Mouse (Mus musculus): Measurements from ENCODE around the gene Praf2.

Praf2 gene

DNA sequence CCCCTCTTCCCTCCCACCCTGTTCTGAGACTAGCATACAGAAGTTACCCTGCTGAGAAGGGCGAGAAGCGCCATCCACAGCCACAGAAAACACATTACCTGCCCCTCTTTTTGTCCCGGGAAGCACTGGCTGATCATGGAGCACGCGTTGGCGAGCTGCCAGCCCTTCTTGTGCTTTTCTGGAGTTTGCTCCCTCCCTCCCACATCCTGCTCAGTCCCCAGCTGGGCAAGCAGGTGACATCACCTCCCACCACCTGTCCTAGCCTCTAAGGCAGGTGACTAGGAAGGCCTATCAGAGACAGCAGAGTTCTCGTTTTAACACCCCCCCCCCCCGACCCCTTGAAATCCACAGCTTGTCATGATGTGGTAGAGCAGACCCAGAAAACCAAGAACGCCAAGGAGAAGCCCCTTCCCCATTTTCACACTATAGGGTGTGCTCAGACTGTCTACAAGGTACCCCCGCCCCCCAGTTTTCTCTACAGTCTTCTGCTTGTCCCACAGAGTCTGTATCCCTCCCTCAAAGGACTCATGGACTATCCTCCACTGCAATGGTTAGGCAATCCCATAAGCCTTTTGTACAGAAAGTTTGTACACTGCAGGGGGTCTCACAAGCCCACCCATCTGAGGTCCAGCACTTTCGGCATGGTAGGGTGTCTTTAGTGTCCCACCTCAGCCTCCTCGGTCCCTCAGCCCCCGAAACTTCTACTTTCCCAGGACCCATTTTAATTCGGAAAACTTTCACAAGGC, 11.3 kb downstream of the Praf2 start:
- peak; percentile 45 for DNase-seq (ENCODE audit: low spot score)

DNA sequence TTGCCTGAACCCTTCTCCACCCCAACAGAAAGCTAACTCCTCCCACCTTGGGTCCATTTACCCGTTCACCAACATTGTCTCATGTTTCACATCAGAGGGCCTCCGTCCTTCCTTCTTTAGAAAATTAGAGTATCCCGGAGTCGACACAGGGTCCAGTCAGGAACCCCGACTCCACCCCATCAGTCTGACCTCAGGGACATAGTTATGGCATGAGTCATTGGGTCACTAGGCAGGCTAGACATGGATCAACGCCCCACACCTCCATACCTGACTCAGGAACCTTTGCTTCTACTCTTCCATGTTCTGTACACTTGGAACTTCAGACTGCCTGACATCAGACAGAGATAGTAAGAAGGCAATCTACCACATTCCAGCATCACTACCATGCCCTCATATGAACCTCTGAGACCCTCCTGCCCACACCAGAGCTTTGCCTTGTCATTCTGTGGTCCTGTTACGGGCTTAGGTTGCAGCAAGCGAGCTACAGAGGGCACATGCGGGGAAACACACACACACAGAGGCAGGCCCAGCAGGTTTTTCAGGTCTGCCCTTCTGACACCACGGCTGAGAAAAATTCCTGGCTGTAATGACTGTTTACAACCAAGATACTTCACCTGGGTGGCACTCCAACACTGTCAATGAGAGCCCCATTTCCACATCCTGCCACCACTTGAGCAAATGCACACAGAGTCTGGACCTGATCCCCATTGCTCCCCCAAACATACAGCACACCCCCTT, 12.0 kb downstream of the Praf2 start:
- DNase-seq (ENCODE audit: low spot score), result no peak

DNA sequence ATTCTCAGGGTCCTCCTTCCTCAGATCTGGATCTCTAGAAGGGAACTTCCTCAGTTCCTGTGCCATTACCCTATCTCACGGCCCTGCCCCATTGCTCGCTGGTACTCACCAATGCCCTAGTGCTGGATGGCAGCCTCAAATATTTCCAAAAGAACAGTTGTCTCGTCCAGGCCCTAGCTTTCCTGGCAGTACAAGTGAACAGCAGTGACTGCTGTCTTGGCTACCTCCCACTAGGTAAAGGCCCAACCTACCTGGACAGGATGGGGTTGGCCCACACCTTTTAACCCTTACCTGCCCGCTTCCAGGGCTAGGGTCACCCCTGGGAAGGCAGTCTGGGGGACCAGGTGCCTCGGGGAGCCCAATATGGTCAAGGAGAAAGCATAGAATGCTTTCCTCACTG, 12.9 kb downstream of the Praf2 start:
- no peak for DNase-seq (ENCODE audit: low spot score)

DNA sequence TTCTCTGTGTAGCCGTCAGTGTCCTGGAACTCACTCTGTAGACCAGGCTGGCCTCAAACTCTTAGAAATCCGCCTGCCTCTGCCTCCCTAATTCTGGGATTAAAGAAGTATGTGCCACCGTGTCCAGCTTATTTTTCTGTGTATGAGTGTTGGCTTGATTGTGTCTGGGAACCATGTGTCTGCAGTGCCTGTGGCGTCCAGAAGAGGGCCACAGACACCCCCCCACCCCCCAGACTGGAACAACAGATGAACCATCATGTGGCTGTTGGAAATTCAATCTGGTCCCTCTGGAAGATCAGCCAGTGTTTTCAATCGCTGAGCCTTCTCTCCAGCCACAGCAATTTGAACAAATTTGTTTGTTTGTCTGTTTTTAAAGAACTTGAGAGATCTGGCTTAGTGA, 15.2 kb downstream of the Praf2 start:
- no peak for DNase-seq (ENCODE audit: low spot score)

DNA sequence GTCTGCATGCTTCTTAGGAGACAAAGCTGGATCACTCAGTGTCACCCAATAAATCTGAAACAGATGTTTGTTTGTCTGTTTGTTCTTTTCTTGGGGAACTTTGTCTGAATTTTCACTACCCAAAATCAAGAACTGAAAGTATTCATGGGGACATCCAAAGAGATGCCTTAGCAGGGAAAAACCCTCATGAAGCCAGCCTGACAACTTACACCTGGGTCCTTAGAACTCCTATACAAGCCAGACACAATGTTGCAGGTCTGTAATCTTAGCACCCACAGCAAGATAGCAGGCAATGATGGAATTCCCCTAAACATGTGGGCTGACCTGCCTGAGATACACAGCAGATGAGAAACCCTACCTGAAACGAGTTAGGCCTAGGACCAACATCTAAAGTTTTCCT, 16.7 kb downstream of the Praf2 start:
- no peak for DNase-seq (ENCODE audit: low spot score)

DNA sequence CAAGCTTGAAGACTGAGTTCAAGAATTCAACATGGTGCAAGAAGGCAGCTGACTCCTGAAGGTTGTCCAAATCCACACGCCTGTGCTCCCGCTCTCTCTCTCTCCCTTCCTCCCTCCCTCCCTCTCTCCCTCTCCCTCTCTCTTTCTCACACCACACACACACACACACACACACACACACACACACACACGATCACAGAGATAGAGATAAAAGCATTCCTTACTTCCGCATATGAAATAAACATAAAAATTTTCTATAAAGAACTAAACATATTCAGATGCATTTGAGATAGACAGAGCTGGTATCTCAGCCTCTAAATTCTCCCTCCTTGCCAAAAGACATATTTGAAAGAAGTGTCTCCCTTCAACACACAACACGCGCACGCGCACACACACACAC, 17.2 kb downstream of the Praf2 start:
- no peak for DNase-seq (ENCODE audit: low spot score)

DNA sequence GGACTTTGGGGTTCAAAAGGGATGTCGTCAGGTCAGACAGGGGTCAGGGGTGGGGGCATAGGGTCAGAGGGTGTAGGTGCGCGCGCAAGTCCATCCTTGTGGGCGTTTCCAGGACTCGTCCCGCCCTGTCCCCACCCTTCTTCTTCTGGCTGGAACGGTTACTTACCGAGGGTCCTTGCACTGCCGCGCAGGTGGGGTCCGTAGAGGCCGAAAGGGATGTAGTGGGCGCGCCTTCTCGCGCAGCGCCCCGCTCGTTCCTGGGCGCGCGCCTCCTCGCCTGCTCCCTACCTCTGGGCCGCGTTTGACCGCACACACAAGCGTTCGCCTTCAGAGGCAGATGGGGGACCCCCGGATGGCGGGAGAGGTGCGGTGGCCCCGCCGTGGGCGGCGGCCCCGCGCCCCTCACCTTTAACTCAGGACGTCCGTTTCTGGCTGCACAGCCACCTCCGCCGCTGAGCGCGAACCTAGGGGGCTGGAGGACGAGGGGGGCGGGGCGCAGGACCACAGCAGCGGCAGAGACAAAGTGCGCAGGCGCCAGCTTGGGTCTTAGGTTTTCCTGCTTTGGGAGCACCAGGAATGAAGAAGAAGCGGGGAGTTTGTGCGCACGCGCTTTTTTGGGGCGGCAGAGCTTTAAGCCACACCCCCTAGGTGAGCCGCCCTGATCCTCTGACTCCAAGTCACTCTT, 22.3 kb downstream of the Praf2 start, which contains the start of gene Ccdc120:
Gene Ccdc120 (minus strand): TSS at position 474 of the 685 bp plus-strand sequence.
- peak; percentile 84 for DNase-seq (ENCODE audit: low spot score)

DNA sequence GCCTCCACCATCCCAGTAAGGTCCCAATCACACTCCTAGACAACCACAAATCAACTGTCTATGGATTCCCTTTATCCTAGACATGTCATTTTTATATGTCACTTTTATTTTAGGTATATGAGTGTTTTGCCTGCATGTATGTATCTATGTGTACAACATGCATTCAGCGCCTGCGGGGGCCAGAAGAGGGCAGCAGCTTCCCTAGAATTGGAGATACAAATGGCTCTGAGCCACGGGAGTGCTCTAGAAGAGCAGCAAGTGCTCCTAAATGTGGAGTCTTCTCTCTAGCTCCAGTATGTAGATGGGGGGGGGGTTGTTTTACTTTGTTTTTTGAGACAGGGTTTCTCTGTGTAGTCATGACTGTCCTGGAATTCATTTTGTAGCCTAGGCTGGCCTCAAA, 25.4 kb downstream of the Praf2 start:
- peak; percentile 40 for DNase-seq (ENCODE audit: low spot score)

DNA sequence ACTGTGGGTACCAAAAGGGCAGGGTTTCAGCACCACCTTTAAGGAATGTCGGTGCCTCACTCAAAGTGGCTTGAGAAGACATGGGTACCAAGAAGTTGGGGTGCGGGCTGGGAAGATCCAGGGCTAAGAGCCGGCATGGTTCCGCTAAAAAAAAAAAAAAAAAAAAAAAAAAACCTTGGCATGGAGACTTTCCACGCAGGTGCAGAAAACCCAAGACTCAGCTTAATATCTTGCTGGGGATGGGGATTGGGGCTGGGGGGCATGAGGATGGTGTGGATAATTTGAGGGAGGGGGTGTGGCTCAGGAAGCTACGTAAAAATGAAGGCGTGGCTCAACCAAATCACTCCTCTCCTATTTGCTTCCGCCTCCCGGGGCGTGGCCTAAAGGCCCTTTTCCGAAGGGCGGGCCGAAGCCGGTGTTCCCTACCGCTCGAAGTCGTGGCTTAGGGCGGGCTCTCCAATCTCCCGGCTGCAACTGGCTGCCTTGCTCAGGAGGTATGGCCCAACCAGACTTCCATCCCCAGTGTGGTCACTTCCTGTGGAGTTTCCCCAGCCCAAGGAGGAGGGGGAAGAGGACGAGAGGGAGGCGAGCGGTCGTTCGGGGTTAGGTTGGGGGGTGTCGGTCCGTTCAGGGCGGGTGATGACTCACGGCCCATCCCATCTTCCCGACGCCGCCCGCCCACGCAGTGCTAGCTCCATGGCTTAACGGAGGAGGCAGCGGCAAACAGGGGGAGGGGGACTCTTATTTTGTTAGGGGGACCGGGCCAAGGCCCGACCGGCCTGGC, 34.1 kb downstream of the Praf2 start, which contains the start of gene Tfe3:
Gene Tfe3 (plus strand): TSS at position 424 of the 784 bp plus-strand sequence.
- DNase-seq (ENCODE audit: low spot score), result peak; percentile 95

DNA sequence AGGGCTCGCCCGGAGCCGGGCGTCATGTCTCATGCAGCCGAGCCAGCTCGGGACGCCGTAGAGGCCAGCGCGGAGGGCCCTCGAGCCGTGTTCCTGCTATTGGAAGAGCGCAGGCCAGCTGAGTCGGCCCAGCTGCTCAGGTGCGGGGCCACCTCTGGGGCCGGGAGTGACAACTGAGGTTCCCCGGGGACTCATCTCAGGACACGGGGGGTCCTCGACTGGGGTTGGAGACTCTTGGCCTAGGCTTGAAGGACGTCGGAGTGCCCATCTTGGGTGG, 34.6 kb downstream of the Praf2 start:
- DNase-seq (ENCODE audit: low spot score), result no peak

DNA sequence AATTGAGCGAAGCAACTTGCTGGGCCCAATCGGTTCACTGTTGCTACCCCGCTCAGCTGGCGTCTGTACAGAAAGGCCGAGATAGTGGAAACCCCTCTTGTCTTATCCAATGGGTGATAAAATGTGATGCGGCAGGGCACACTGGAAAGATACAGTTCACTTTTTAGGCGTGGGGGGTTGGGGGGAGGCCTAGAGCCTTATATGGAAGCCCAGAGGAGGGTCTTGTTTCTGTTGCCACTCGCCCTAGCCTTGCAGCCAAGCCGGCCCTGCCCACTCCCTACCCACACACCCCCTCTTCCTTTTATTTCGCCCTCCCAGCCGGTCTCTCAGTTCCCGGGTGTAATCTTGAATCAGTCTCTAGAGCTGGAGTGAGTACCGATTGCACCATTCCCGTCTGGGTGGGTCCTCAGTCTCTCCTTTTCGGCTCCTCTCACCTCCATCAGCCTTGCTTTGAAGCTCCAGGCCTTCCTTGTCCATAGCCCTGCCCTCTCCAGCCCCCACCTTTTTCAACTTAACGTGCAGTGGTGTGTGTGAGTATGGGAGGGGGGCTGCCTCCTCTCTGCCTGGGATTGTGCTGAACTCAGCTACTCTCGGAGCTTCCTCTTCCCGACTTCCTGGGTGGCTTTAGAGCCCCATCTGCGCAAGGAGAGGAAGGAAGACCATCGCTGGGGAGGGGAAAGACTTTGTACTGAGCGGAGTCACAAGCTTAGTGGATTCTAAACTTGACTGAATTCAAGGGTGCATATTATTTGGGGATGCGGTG, 35.6 kb downstream of the Praf2 start:
- DNase-seq (ENCODE audit: low spot score), result peak; percentile 68

DNA sequence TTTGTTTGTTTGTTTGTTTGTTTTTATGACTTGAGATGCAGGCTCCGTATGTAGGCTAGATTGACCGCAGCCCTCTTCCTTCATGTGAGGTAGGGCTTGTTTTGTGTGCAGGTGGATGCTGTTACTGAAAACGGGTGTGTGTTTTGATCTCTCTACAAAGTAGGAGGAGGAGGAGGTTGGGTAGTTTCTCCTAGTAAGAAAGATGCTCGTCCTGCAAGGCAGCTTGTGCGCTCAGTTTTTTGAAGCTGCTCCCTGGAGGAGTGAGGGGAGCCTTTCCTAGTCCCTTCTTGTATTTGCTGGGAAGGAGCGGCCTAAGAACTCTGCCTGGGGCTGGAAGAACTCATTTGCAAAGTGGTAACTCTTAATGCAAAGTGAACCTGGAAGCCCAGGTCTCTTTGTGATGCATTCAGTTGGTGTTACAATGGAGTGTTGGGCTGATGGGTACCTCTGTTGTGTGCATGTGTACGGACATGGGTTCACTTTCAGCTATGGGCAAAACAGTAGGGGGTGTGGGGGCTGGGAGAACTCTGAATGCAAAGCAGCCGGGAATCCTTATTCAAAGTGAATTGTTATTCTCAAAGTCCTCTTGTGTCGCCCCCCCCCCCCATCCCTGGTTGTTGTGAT, 36.5 kb downstream of the Praf2 start:
- DNase-seq (ENCODE audit: low spot score), result no peak

DNA sequence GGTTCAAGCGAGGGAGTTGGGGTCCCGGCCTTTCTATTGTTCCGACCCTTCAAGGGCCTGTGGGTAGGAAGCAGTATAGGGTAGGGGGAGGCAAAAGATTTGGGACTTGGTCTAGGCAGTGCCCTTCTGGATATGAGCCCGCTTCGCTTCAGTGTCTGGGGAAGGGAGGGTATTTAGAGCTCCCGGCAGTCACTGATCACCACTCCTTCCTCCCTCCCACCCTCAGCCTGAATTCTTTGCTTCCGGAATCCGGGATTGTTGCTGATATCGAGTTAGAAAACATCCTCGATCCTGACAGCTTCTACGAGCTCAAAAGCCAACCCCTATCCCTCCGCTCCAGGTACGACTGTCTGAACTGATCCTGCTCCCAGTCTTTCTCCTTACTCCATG, 37.0 kb downstream of the Praf2 start:
- no peak for DNase-seq (ENCODE audit: low spot score)

DNA sequence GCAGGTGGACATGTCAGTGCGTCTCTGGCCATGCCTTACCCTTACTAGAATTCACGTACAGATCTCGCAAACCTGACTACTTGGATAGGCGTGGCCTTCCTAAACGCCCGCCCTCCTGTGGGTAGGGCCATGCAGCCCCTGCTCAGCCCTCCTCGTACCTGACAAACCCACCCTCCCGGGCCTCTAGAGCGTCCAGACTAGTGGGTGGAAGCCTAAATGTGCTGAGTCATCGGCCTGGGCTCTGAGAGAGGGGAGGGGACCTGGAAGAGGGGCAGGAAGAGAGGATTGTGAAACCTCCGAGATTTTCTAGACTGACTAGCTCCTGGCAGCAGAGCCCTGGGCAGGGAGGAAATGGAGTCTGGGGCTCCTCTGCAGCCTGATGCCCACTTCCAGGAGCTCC, 37.5 kb downstream of the Praf2 start:
- peak; percentile 79 for DNase-seq (ENCODE audit: low spot score)

DNA sequence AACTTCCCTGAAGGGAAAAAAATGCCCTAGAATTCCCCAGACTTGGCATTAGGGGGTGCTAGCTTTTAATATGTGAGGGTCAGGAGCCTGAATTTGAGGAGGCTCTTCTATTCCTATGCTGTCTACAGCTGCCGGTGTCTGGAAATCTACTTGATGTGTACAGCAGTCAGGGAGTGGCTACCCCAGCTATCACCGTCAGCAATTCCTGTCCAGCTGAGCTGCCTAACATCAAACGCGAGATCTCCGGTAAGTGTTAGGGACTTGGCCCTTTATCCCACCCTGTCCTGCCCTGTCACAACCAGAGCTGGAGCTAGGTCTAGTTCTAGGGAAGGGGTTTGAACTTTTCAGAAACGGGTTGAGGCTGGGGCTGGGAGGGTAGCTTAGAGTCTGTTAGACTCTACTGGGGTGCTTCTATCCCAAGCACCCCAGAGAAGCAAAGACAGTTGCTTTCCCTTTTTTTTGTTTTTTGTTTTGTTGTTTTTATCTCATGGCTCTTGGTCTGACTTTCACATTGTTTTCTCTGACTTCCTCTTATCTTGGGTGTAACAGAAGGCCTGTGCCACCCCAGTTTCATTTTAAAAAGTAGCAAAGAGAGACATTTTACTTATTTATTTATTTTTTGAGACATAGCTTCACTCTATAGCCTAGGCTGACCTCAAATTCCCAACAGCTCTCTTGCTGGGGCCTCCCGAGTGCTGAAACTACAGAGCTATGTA, 41.2 kb downstream of the Praf2 start:
- DNase-seq (ENCODE audit: low spot score), result no peak

DNA sequence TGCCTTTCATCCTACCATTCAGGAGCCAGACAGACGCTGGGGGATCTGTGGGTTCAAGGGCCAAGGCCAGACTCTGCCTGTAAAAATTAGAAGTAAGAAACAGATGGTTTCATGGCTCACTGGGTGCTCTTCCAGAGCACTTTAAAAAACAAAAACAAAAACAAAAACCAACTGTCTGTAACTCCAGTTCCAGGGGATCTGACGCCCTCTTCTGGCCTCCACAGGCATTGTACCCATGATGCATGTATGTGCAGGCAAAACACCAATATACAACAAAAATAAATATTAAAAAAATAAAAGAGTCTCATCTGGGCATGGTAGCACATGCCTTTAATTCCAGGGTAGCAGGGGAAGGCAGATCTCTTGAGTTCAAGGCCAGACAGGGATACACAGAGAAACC, 44.5 kb downstream of the Praf2 start:
- no peak for DNase-seq (ENCODE audit: low spot score)

DNA sequence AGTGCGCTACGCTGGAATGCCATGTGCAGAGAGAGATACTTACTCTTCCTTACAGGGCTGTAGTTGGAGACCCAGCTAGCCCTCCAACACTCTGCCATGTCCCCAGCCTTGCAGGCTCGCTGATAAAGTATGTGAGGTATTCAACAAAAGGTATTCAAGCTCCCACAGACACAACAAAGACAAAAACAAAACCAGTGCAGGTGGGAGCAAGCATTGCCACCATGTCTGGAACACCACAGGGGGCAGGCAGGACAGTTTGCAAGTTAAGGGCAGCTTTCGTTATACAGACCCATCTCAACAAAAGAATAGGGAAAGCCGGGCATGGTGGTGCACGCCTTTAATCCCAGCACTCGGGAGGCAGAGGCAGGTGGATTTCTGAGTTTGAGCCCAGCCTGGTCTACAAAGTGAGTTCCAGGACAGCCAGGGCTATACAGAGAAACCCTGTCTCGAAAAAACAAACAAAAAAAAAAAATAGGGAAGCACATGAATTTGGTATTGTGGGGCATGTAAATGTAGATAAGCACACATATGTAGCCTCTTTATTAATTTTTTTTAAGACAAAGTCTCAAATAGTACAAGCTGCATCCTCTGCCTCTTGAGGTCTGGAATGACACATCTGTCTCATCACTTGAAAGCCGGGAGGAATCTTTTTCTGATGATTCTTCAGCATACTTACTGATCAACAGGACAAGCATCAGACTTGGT, 47.4 kb downstream of the Praf2 start:
- no peak for DNase-seq (ENCODE audit: low spot score)

DNA sequence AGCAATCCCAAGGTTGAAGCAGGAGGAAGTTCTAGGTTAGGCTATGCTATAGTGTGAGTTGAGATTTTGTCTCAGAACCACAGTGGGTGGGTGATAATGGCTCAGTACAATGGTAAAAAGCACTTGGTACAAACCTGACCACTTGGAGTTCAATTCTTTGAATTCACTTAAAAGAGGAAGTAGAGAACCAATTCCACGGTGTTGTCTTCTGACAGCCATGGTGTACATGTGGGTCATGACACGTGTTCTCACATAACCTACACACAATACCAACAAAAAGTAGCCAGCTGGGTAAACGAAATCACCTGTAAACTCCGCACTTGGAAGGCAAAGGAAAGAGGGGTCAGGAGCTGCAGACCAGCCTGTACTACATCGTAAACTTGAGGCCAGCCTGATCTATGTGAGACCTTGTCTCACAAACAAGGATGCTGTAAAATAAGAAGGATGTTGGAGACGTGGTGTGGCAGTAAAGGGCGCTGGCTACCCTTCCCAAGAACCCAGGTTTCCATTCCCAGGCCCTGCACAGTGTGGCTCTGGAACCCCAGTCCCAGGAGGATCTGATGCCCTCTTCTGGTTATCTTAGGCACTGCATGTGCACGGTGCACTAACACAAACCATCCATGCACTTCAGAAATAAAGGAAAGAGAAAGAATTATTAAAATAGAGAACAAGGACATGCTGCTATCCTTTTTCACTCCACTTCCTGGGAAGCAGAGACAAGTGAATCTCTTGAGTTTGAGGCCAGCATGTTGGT, 48.3 kb downstream of the Praf2 start:
- peak; percentile 29 for DNase-seq (ENCODE audit: low spot score)
